ENCODE assay signal across 8 mouse cellular contexts in genomic region chr9:57589224-57590126, GRCm38 (mm10). TPM values are rescaled to one million over a fixed set of nuclear protein-coding genes. Genes with fewer than 3 reads are reported as not detected.
A peak's percentile ranks its signal among the peaks of the same experiment; 100 is the strongest.
DNase-seq lines count a peak whose midpoint lies in the region; ATAC-seq and TF ChIP-seq lines count a peak whose summit lies in the region.

Gene Ulk3, plus strand, starts transcription at chr9:57589452.

- intact Hi-C loops in heart, postnatal 14 days (cut with DNase I), result loop anchor here (5.0 kb wide), 2 partner anchors 37 to 63 kb away; partner anchors contain the start of genes Csk and Mpi

- H3K4me1 ChIP-seq in ES-E14 (ENCODE audit: control insufficient read depth in 2 of 2, insufficient read depth in 2 of 2, low read length in 2 of 2, poor library complexity in 1 of 2), result peaks cover 0 to 2% of the 10 kb centered on the region in 2 experiments; a peak in 2 of 4 replicates
- H3K4me1 ChIP-seq in forebrain, embryonic 15.5 days, result peaks cover 14% of the 10 kb centered on the region
- no peaks in the 10 kb centered on the region for H3K4me1 ChIP-seq in lung, embryonic 14.5 days (ENCODE audit: insufficient read depth)

- peaks cover 18% of the 10 kb centered on the region; the same call in 1 of the 2 replicates for H3K36me3 ChIP-seq in ES-E14 (ENCODE audit: control insufficient read depth, insufficient read depth, low read length, poor library complexity, severe bottlenecking)
- H3K36me3 ChIP-seq in forebrain, embryonic 15.5 days, result peaks cover 44% of the 10 kb centered on the region
- peaks cover 47% of the 10 kb centered on the region for H3K36me3 ChIP-seq in lung, embryonic 14.5 days (ENCODE audit: insufficient read depth)

- peak within 1 kb of the TSS; percentile 93 to 96 for H3K4me3 ChIP-seq in ES-E14 (ENCODE audit: insufficient read depth in 1 of 2, low read depth in 1 of 2, low read length in 2 of 2, poor library complexity in 1 of 2, severe bottlenecking in 1 of 2)
- H3K4me3 ChIP-seq in forebrain, embryonic 15.5 days, result peak within 1 kb of the TSS; percentile 76
- H3K4me3 ChIP-seq in lung, embryonic 14.5 days (ENCODE audit: low read depth, low read length), result peak within 1 kb of the TSS; percentile 78

- H3K27me3 ChIP-seq in forebrain, embryonic 15.5 days, result no peaks in the 10 kb centered on the region
- no peaks in the 10 kb centered on the region for H3K27me3 ChIP-seq in lung, embryonic 14.5 days (ENCODE audit: insufficient read depth, low read length)

- in situ Hi-C loops in ES-E14 (cut with MboI; ENCODE audit: low sequenced_read_pairs in 2 of 2, unreplicated experiment in 2 of 2), result no loop called here

- peak; percentile 43 for TF ChIP-seq CTCF in lung, embryonic 14.5 days (IDR thresholded peaks at IDR 0.05; ENCODE audit: low read depth)

- peak within 1 kb of the TSS; percentile 65 for H3K27ac ChIP-seq in ES-E14 (ENCODE audit: insufficient read depth, low read depth, low read length, poor library complexity, severe bottlenecking)
- H3K27ac ChIP-seq in forebrain, embryonic 15.5 days (replicated peaks), result peak within 1 kb of the TSS; percentile 71
- H3K27ac ChIP-seq in lung, embryonic 14.5 days (ENCODE audit: low read depth), result peak within 1 kb of the TSS; percentile 83

- DNase-seq in ES-E14 (ENCODE audit: low read depth, low spot score), result peak; percentile 81
- peak; percentile 70 for DNase-seq in cerebellum, adult 11 months
- peak; percentile 82 to 83 for DNase-seq in heart, postnatal 14 days
- DNase-seq in layer of hippocampus, adult 18-20 months (ENCODE audit: low spot score in 2 of 2), result peak; percentile 65 to 75
- DNase-seq in lung, embryonic 14.5 days, result peak; percentile 86
- DNase-seq in testis, postnatal 14 days (ENCODE audit: low spot score), result peak; percentile 82

- 1% methylated on average over 58 of the region's 58 CpGs for WGBS in forebrain, embryonic 15.5 days
- WGBS in lung, embryonic 14.5 days, result 1% methylated on average over 58 of the region's 58 CpGs

- no peaks in the 10 kb centered on the region for H3K9me3 ChIP-seq in ES-E14 (ENCODE audit: control insufficient read depth, insufficient read depth, low read depth, low read length)
- H3K9me3 ChIP-seq in forebrain, embryonic 15.5 days, result no peaks in the 10 kb centered on the region
- no peaks in the 10 kb centered on the region for H3K9me3 ChIP-seq in lung, embryonic 14.5 days (ENCODE audit: low read depth, low read length)

- peak; percentile 87 for ATAC-seq in forebrain, embryonic 15.5 days (replicated peaks)
- ATAC-seq in lung, embryonic 14.5 days (ENCODE audit: insufficient read depth), result peak; percentile 85
- peak; percentile 52 for ATAC-seq in neutrophil, adult 5-6 weeks (ENCODE audit: extremely low read depth, insufficient number of reproducible peaks, low FRiP score, poor library complexity, severe bottlenecking)

- peak within 1 kb of the TSS; percentile 77 for H3K4me2 ChIP-seq in forebrain, embryonic 15.5 days (replicated peaks)
- peak within 1 kb of the TSS; percentile 94 for H3K4me2 ChIP-seq in lung, embryonic 14.5 days

- H3K9ac ChIP-seq in ES-E14 (ENCODE audit: insufficient read depth, low read depth, low read length, poor library complexity, severe bottlenecking), result peak within 1 kb of the TSS; percentile 84
- H3K9ac ChIP-seq in forebrain, embryonic 15.5 days (replicated peaks), result peak within 1 kb of the TSS; percentile 74
- H3K9ac ChIP-seq in lung, embryonic 14.5 days, result peak within 1 kb of the TSS; percentile 72

TF ChIP-seq in ES-E14, 5 proteins besides CTCF, POLR2A, EP300 and RAD21:
- TF ChIP-seq HCFC1 (IDR thresholded peaks at IDR 0.05; ENCODE audit: borderline replicate concordance, insufficient read depth, low read length) (no peak), MAFK (IDR thresholded peaks at IDR 0.05; ENCODE audit: insufficient read depth, low read depth, low read length) (no peak), ZC3H11A (IDR thresholded peaks at IDR 0.05; ENCODE audit: borderline replicate concordance, low read depth, low read length) (no peak), CHD2 (IDR thresholded peaks at IDR 0.05; ENCODE audit: low read depth, low read length) (no peak), ZNF384 (IDR thresholded peaks at IDR 0.05; ENCODE audit: low read depth, low read length) (no peak)

RNA-seq across cellular contexts. Expression of gene Ulk3, which starts in this region (rescaled TPM):
- total RNA-seq in ES-E14 (2012; rRNA removed), result 7.3 and 16.5 TPM in 2 replicates
- polyA plus RNA-seq in forebrain, embryonic 15.5 days (2015; fragmentation: Nextera tagmentation; extraction: Ambion mirVana), result 26.6 and 29.8 TPM in 2 replicates
- 1 to 10 TPM; 8.9 to 9.1 TPM for total RNA-seq in heart, postnatal 14 days (2021)
- total RNA-seq in layer of hippocampus, adult 18-20 months (2021), result 10 to 100 TPM; 24.0 to 32.2 TPM
- 8.0 and 10.6 TPM in 2 replicates for polyA plus RNA-seq in lung, embryonic 14.5 days (2014; fragmentation: Nextera tagmentation; extraction: Ambion mirVana)
- 34.4 and 39.3 TPM in 2 replicates for total RNA-seq in neutrophil, adult 5-6 weeks (2017)

Comparison
In these comparisons a context has a peak if more than half of its experiments do, and no peak if none do; other contexts are left out.
1. Peak in every context shown above with its lines: DNase-seq, ATAC-seq, H3K4me3 ChIP-seq and H3K27ac ChIP-seq.